8 mouse cellular contexts compared by ENCODE assay signal in the genomic region with DNA sequence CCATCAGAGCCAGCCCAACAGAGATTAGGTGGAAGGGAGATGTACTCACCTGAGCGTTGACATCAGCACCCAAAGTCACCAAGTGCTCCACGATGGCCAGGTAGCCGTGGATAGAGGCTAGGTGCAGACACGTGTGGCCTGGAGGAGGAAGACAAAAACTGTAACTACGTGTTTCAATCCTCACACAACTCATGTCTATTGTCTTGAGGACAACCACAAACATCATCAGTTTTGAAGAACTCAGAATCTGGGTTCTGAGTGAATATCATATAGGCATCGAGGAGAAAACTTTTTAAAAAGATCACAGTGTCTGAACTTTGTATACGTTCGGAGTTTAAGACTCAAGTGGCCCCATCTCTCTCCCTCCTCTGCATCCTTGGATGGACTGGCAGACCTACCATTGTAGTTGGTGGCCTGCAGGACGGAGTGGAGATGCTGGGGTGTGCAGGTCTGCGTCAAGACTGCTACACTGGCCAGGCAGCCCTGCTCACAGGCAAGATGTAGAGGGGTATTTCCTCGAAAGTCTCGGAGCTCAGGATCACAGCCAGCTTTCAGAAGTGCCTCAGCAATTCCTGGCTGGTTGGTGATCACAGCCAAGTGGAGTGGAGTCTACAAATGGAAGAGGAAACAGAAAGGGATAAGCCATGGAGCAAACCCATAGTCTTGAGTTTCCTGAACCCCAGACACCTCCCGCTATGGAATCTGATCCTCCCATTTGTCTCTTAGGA. TPM values are rescaled to one million over a fixed set of nuclear protein-coding genes. Genes with fewer than 3 reads are reported as not detected.
A peak's percentile ranks its signal among the peaks of the same experiment; 100 is the strongest.
DNase-seq lines count a peak whose midpoint lies in the region; ATAC-seq lines count a peak whose summit lies in the region.

No protein-coding gene starts in this region.

- DNase-seq in right cerebral cortex, postnatal 25 days = peak; percentile 28
- no peak for DNase-seq in right cerebral cortex, adult 18-20 months
- peak; percentile 33 for DNase-seq in cerebellum, adult 8-10 months
- DNase-seq in heart, adult 8-10 months (ENCODE audit: low spot score) = peak; percentile 68
- DNase-seq in frontal cortex, adult 2 months (ENCODE audit: extremely low spot score in 1 of 2, low spot score in 1 of 2) = no peak
- DNase-seq in ovary, postnatal 36 days (ENCODE audit: low spot score) = no peak

- WGBS in kidney, embryonic 16.5 days = 73% methylated on average over 13 of the region's 13 CpGs
- 80% methylated on average over 12 of the region's 13 CpGs for WGBS in macrophage (ENCODE audit: missing documents)

- no peak for ATAC-seq in kidney, embryonic 16.5 days (ENCODE audit: low FRiP score, low TSS enrichment)

- peaks cover 28% of the 10 kb centered on the region for H3K36me3 ChIP-seq in kidney, embryonic 16.5 days (ENCODE audit: insufficient read depth, low read length)
- H3K36me3 ChIP-seq in macrophage (ENCODE audit: inconsistent target) = no peaks in the 10 kb centered on the region; the same call in 1 of the 2 replicates

- H3K27me3 ChIP-seq in kidney, embryonic 16.5 days (ENCODE audit: insufficient read depth, low read length) = no peaks in the 10 kb centered on the region

- H3K9me3 ChIP-seq in kidney, embryonic 16.5 days (ENCODE audit: low read length) = no peaks in the 10 kb centered on the region

- peaks cover 26% of the 10 kb centered on the region for H3K79me2 ChIP-seq in macrophage (ENCODE audit: inconsistent target)

- H3K27ac ChIP-seq in kidney, embryonic 16.5 days (ENCODE audit: low read length) = peak overlapping the region; percentile 100
- H3K27ac ChIP-seq in macrophage = peak overlapping the region; percentile 92

- H3K4me1 ChIP-seq in kidney, embryonic 16.5 days (ENCODE audit: insufficient read depth, low read length) = peaks cover 31% of the 10 kb centered on the region

- peak overlapping the region; percentile 92 for H3K4me3 ChIP-seq in kidney, embryonic 16.5 days (ENCODE audit: low read length)
- peak overlapping the region; percentile 67 for H3K4me3 ChIP-seq in macrophage (ENCODE audit: inconsistent target)

- H3K4me2 ChIP-seq in kidney, embryonic 16.5 days (replicated peaks; ENCODE audit: low read depth, low read length) = peak overlapping the region; percentile 75

- peak overlapping the region; percentile 99 for H3K9ac ChIP-seq in kidney, embryonic 16.5 days (replicated peaks; ENCODE audit: low read length)

RNA-seq across cellular contexts. Expression of gene Nfkbia, which starts 1.6 kb away (rescaled TPM):
- total RNA-seq in heart, adult 8-10 months (2022) = 10 to 100 TPM; 27.4 to 65.8 (median 39.3) TPM
- polyA plus RNA-seq in kidney, embryonic 16.5 days (2015; fragmentation: Nextera tagmentation; extraction: Ambion mirVana) = 84.8 and 94.7 TPM in 2 replicates
- total RNA-seq in macrophage (2018; cell fraction: chromatin; rRNA removed) = 1,000 to 10,000 TPM in 13 of 26 experiments, 100 to 1,000 TPM in 11, 10 to 100 TPM in 2; 42.1 to 2,520 (median 1,089) TPM
- total RNA-seq in macrophage (2018; cell fraction: cytosol; rRNA removed) = 1,000 to 10,000 TPM in 14 of 26 experiments, 100 to 1,000 TPM in 10, 10 to 100 TPM in 2; 49.8 to 3,343 (median 1,043) TPM
- total RNA-seq in macrophage (2018; cell fraction: nucleus; rRNA removed) = 1,000 to 10,000 TPM in 19 of 26 experiments, 100 to 1,000 TPM in 6, 10 to 100 TPM in 1; 39.2 to 3,429 (median 1,688) TPM
- polyA plus RNA-seq in macrophage (2018) = 33.4 to 92.7 TPM (median 64.6 TPM) in 3 replicates
- polyA plus RNA-seq in frontal cortex, adult 2 months (2012; rRNA removed) = 36.4 and 41.8 TPM in 2 replicates

Comparison
In these comparisons a context has a peak if more than half of its experiments do, and no peak if none do; other contexts are left out.
1. DNase-seq: peak in right cerebral cortex, postnatal 25 days (single experiment), cerebellum, adult 8-10 months (single experiment) and heart, adult 8-10 months (single experiment); none in right cerebral cortex, adult 18-20 months (single experiment), frontal cortex, adult 2 months (0 of 2) and ovary, postnatal 36 days (single experiment).